Mouse (Mus musculus) c-Kit-negative CD71-positive TER-119-positive erythroid progenitor cells, embryonic 14.5 days (primary cell): ENCODE data around the gene Lysmd3.

ENCODE experiments used
- DNase-seq: peaks from one replicate; pipeline ENCODE4 v3.0.0-alpha.2; 2013; ENCODE audit warnings: low read depth, low spot score

Lysmd3 gene

GRCm38 (mm10) chr13:81667713-81668112 is 10.2 kb downstream of the Lysmd3 start:
- no peak for DNase-seq

GRCm38 (mm10) chr13:81675333-81675732 is 17.9 kb downstream of the Lysmd3 start:
- no peak for DNase-seq

- DNase-seq, result no peak
Observed at GRCm38 (mm10) chr13:81683107-81683506, 25.6 kb downstream of the Lysmd3 start.

GRCm38 (mm10) chr13:81684258-81684657 is 26.8 kb downstream of the Lysmd3 start:
- no peak for DNase-seq

GRCm38 (mm10) chr13:81684884-81685283 is 27.4 kb downstream of the Lysmd3 start:
- no peak for DNase-seq

- no peak for DNase-seq
Observed at GRCm38 (mm10) chr13:81689587-81689986, 32.1 kb downstream of the Lysmd3 start.

GRCm38 (mm10) chr13:81690477-81690876 is 33.0 kb downstream of the Lysmd3 start:
- DNase-seq, result no peak

GRCm38 (mm10) chr13:81691606-81692005 is 34.1 kb downstream of the Lysmd3 start:
- peak; percentile 61 for DNase-seq

GRCm38 (mm10) chr13:81694446-81694845 is 37.0 kb downstream of the Lysmd3 start:
- no peak for DNase-seq

GRCm38 (mm10) chr13:81703148-81703547 is 45.7 kb downstream of the Lysmd3 start:
- DNase-seq, result no peak

- DNase-seq, result no peak
Observed at GRCm38 (mm10) chr13:81703621-81704020, 46.2 kb downstream of the Lysmd3 start.

- DNase-seq, result no peak
Observed at GRCm38 (mm10) chr13:81706311-81706710, 48.8 kb downstream of the Lysmd3 start.

- no peak for DNase-seq
Observed at GRCm38 (mm10) chr13:81709805-81710204, 52.3 kb downstream of the Lysmd3 start.

- DNase-seq, result peak; percentile 16
Observed at GRCm38 (mm10) chr13:81710266-81710665, 52.8 kb downstream of the Lysmd3 start.

GRCm38 (mm10) chr13:81710775-81711545 is 53.5 kb downstream of the Lysmd3 start, which contains the start of the genes Polr3g and Mblac2:
TSS of gene Polr3g (minus strand) at chr13:81711013.
TSS of gene Mblac2 (plus strand) at chr13:81711341.
- DNase-seq, result peak; percentile 85

GRCm38 (mm10) chr13:81711546-81712371 is 54.3 kb downstream of the Lysmd3 start:
- no peak for DNase-seq

GRCm38 (mm10) chr13:81713896-81714295 is 56.4 kb downstream of the Lysmd3 start:
- DNase-seq, result no peak
